Mouse (Mus musculus) liver, embryonic 14.5 days (tissue): ENCODE measurements around the gene Suz12.
A peak's percentile ranks its signal among the peaks of the same experiment; 100 is the strongest.

Source experiments
- CTCF ChIP-seq: IDR thresholded peaks from 2 replicates; pipeline ENCODE4 v1.5.1; 2016; ENCODE audit warnings: antibody characterized with exemption, low read depth, control low read depth
- EP300 ChIP-seq: IDR thresholded peaks from 2 replicates; pipeline ENCODE4 v1.6.1; 2016; ENCODE audit warnings: antibody characterized with exemption, low read depth

- TF ChIP-seq EP300 (no peak), CTCF (peak; percentile 9; the same call in 1 of the 2 replicates)
These were observed 28.4 kb downstream of the Suz12 start for GRCm38 (mm10) chr11:80021306-80021705.
